Mouse (Mus musculus) megakaryocyte, embryonic 14.5 days (primary cell): Measurements from ENCODE around the gene Pdp2.

Experiments used
- FLI1 ChIP-seq: IDR thresholded peaks from 2 replicates; pipeline ENCODE4 v1.6.1; 2012; ENCODE audit warnings: low read length, inconsistent platforms, mixed read lengths
- GATA1 ChIP-seq: IDR thresholded peaks from 3 replicates; pipeline ENCODE4 v1.6.1; 2012; ENCODE audit warnings: mixed read lengths, low read length, inconsistent platforms, borderline replicate concordance

- no peak for TF ChIP-seq GATA1
- TF ChIP-seq FLI1, result no peak
Measured at GRCm38 (mm10) chr8:104593536-104594325, 2.5 kb downstream of the Pdp2 start.
